Mouse (Mus musculus) cerebellum, adult 2 months (tissue): ENCODE data around the gene Gpr83.

Experiments used
- CTCF ChIP-seq: fragments of 200-500 bp; IDR thresholded peaks from 2 replicates; pipeline ENCODE4 v1.5.1; 2011; ENCODE audit warnings: low read depth, mild to moderate bottlenecking, control low read depth, low read length, moderate library complexity, borderline replicate concordance; ENCODE audit not compliant: insufficient read depth
- POLR2A ChIP-seq: fragments of 200-500 bp; IDR thresholded peaks from 2 replicates; pipeline ENCODE4 v1.6.1; 2011; ENCODE audit warnings: low read length, control low read depth, borderline replicate concordance; ENCODE audit not compliant: insufficient read depth

- TF ChIP-seq CTCF: no peak
- TF ChIP-seq POLR2A: no peak
These were observed 11.5 kb downstream of the Gpr83 start for GRCm38 (mm10) chr9:14871536-14871935.
